Mouse (Mus musculus) liver, embryonic 14.5 days (tissue): Measurements from ENCODE around the gene Sf3a1. TPM values are rescaled to one million over a fixed set of nuclear protein-coding genes. Genes with fewer than 3 reads are reported as not detected.

Experiments
- ATAC-seq: fragments of 200-750 bp; cut with Nextera tagmentation; 2 replicates; pipeline ENCODE4 v1.8.0; 2017; ENCODE audit warnings: moderate number of reproducible peaks, mild to moderate bottlenecking, moderate library complexity; ENCODE audit not compliant: insufficient read depth
- DNase-seq, 3 experiments: peaks; one replicate each; pipeline ENCODE4 v3.0.0-alpha.2; 2012 to 2013; ENCODE audit warnings: low read depth in 3 of 3, low spot score in 3 of 3
- H3K27ac ChIP-seq: fragments of 300-500 bp; sonication (generic); 2 replicates; pipeline ENCODE4 v1.5.1; 2014; ENCODE audit warnings: moderate library complexity, mild to moderate bottlenecking, control low read depth, inconsistent platforms
- H3K27me3 ChIP-seq: fragments of 300-500 bp; sonication (generic); 2 replicates; pipeline ENCODE4 v1.6.1; 2014; ENCODE audit warnings: mild to moderate bottlenecking, low read length, moderate library complexity; ENCODE audit not compliant: control insufficient read depth, insufficient read depth
- H3K36me3 ChIP-seq: fragments of 300-500 bp; sonication (generic); replicated peaks from 2 replicates; pipeline ENCODE4 v1.6.1; 2014; ENCODE audit warnings: low read depth; ENCODE audit not compliant: control insufficient read depth, insufficient read depth
- H3K4me1 ChIP-seq, 2 experiments: fragments of 200-500 bp in 1 of 2; fragments of 300-500 bp in 1 of 2; sonication (generic) in 1 of 2; replicated peaks; 2 replicates each; pipeline ENCODE4 v1.6.1; 2012 to 2014; ENCODE audit warnings: antibody characterized with exemption in 1 of 2, inconsistent platforms in 1 of 2, low read length in 1 of 2; ENCODE audit not compliant: control insufficient read depth in 2 of 2, insufficient read depth in 2 of 2
- H3K4me2 ChIP-seq: fragments of 300-500 bp; sonication (generic); 2 replicates; pipeline ENCODE4 v1.6.1; 2014; ENCODE audit warnings: low read depth, mild to moderate bottlenecking, control low read depth, moderate library complexity
- H3K4me3 ChIP-seq, 2 experiments: fragments of 200-500 bp in 1 of 2; fragments of 300-500 bp in 1 of 2; sonication (generic) in 1 of 2; 2 replicates each; pipeline ENCODE4 v1.5.1; 2012 to 2014; ENCODE audit warnings: low read depth in 2 of 2, low read length in 2 of 2, mild to moderate bottlenecking in 2 of 2, control low read depth in 1 of 2, inconsistent platforms in 1 of 2, moderate library complexity in 1 of 2; ENCODE audit not compliant: insufficient read depth in 1 of 2
- H3K9ac ChIP-seq: fragments of 300-500 bp; sonication (generic); replicated peaks from 2 replicates; pipeline ENCODE4 v1.6.1; 2014; ENCODE audit warnings: mild to moderate bottlenecking, control low read depth, moderate library complexity
- H3K9me3 ChIP-seq: fragments of 300-500 bp; sonication (generic); 2 replicates; pipeline ENCODE4 v1.6.1; 2016; ENCODE audit warnings: low read length, mixed read lengths; ENCODE audit not compliant: control insufficient read depth
- CTCF ChIP-seq: IDR thresholded peaks from 2 replicates; pipeline ENCODE4 v1.5.1; 2016; ENCODE audit warnings: antibody characterized with exemption, low read depth, control low read depth
- EP300 ChIP-seq: IDR thresholded peaks from 2 replicates; pipeline ENCODE4 v1.6.1; 2016; ENCODE audit warnings: antibody characterized with exemption, low read depth
- WGBS: fragments of 180-500 bp; shearing (Covaris S2); extraction: QIAGEN DNeasy Blood & Tissue Kit; methylation state at CpG from one replicate; pipeline ENCODE4 v1.1.7; 2014; ENCODE audit not compliant: insufficient replicate concordance; 5-methylcytosine and 5-hydroxymethylcytosine counted together
- polyA plus RNA-seq, 2 experiments: library from polyadenylated mRNA; depleted of rRNA in 1 of 2; stranded (reverse) in 1 of 2; unstranded in 1 of 2; fragments of >200 nt; fragmentation: Nextera tagmentation in 1 of 2; extraction: Ambion mirVana in 1 of 2; gene quantifications; 2 replicates each; pipeline versions ENCODE4 v1.2.1 to v1.2.3; 2012 to 2014

Sf3a1 gene
- polyA plus RNA-seq, 2 experiments = 18.6 to 23.5 TPM

DNA sequence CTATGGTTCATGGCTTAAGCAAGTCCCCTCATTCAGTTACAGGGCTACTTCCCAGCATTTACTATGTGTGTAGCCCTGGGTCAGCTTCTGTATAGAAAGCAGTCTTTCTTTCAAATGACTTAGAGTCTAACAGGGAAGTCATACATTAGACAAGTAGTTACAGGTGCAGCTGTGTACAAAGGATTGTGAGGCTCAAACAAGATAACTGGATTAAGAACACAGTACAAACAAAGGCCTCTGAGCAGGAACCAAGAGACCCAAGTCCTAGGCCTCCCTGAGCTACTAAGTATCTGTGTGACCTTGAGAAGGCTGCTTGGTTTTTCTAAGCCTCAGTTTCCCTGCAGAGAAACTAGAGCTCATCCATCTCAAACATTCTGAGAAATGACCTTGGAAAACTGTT, 33.3 kb downstream of the Sf3a1 start:
- no peak overlapping the region for H3K27ac ChIP-seq
- no peak overlapping the region for H3K9ac ChIP-seq
- no peak for TF ChIP-seq EP300
- TF ChIP-seq CTCF = no peak
- H3K36me3 ChIP-seq = no peaks in the 10 kb centered on the region
- ATAC-seq (no peak), DNase-seq (no peak)
- no peak overlapping the region for H3K4me2 ChIP-seq
- peaks cover 0 to 3% of the 10 kb centered on the region in 2 experiments; a peak in 1 of 4 replicates for H3K4me1 ChIP-seq
- no peaks in the 10 kb centered on the region for H3K27me3 ChIP-seq
- H3K9me3 ChIP-seq = no peaks in the 10 kb centered on the region
- no peak overlapping the region for H3K4me3 ChIP-seq

DNA sequence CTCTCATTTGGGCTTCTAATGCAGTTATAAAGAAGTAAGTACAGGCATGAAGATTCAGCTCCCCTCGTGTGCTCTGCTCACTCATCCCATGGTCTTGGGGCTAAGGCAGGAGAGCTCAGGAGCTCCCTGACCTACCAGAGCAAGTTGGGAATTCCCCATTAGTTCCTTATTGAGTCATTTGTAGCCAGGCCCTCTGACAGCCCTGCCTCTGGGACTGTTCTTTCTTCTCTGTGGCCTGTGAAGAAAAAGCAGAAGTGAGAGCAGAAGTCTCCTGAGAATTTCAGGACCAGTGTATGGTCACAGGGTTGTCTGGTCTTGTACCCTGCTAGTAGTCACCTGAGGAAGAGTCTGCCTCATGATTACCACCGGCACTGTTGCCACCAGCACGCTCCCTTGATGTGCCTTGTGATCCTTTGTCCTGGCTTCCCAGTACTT, 35.5 kb downstream of the Sf3a1 start:
- 37% methylated on average over 3 of the region's 3 CpGs for WGBS
- TF ChIP-seq EP300 (no peak), CTCF (no peak)
- H3K27me3 ChIP-seq = no peaks in the 10 kb centered on the region
- H3K4me1 ChIP-seq = peaks cover 0 to 3% of the 10 kb centered on the region in 2 experiments; a peak in 1 of 4 replicates
- ATAC-seq = no peak
- H3K36me3 ChIP-seq = no peaks in the 10 kb centered on the region
- H3K9ac ChIP-seq = no peak overlapping the region
- no peaks in the 10 kb centered on the region for H3K9me3 ChIP-seq
- no peak overlapping the region for H3K27ac ChIP-seq
- DNase-seq = no peak
- H3K4me3 ChIP-seq = no peak overlapping the region
- H3K4me2 ChIP-seq = no peak overlapping the region

DNA sequence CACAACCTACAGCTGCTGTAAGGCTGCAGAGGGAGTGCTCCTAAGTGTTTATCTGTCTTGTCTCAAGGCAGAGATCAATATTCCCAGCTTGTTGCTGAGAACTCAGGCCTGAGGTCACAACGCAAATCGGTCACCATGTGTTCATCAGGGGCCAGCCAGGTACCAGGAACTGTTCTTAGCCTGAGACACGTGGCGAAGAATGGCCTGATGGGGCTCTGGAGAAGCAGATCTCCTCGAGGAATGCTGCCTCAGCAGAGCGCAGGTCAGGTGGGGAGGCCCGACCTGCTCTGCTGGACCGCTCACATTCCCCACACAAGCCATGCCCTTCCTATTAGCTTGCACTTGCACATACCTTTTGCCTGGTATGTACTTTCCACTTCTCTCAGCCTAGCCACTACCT, 36.5 kb downstream of the Sf3a1 start:
- Histone ChIP-seq H3K27ac (no peak overlapping the region), H3K9ac (no peak overlapping the region), H3K4me3 (no peak overlapping the region), H3K36me3 (no peaks in the 10 kb centered on the region), H3K27me3 (no peaks in the 10 kb centered on the region), H3K4me2 (no peak overlapping the region), H3K4me1 (no peaks in the 10 kb centered on the region), H3K9me3 (no peaks in the 10 kb centered on the region)
- 72% methylated on average over 8 of the region's 8 CpGs for WGBS
- ATAC-seq (no peak), DNase-seq (no peak)
- TF ChIP-seq CTCF (no peak), EP300 (no peak)

DNA sequence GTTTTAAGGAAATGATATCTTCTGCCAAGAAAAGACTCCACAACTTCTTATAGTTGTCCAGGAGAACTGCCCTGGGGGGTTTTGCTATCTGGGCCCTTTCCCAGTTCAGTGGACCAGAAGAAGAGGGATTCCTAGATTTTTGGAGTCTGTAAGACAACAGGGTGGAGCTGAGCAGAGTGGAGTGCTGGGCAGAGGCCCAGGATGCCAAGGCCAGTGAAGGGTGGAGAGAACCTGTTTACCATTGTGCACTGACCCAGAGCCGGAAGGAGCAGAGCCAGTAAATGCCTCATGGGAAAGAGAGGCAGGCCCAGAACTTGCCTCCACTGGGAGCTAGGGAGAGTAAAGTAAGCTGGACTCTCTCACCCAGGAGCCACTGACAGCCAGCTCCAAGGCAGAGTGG, 37.5 kb downstream of the Sf3a1 start:
- WGBS = 77% methylated on average over 1 of the region's 1 CpGs
- DNase-seq = no peak
- Histone ChIP-seq H3K36me3 (no peaks in the 10 kb centered on the region), H3K4me3 (no peak overlapping the region), H3K27ac (no peak overlapping the region), H3K9me3 (no peaks in the 10 kb centered on the region), H3K27me3 (no peaks in the 10 kb centered on the region), H3K4me2 (no peak overlapping the region), H3K9ac (no peak overlapping the region), H3K4me1 (no peaks in the 10 kb centered on the region)
- no peak for ATAC-seq
- no peak for TF ChIP-seq EP300
- no peak for TF ChIP-seq CTCF

DNA sequence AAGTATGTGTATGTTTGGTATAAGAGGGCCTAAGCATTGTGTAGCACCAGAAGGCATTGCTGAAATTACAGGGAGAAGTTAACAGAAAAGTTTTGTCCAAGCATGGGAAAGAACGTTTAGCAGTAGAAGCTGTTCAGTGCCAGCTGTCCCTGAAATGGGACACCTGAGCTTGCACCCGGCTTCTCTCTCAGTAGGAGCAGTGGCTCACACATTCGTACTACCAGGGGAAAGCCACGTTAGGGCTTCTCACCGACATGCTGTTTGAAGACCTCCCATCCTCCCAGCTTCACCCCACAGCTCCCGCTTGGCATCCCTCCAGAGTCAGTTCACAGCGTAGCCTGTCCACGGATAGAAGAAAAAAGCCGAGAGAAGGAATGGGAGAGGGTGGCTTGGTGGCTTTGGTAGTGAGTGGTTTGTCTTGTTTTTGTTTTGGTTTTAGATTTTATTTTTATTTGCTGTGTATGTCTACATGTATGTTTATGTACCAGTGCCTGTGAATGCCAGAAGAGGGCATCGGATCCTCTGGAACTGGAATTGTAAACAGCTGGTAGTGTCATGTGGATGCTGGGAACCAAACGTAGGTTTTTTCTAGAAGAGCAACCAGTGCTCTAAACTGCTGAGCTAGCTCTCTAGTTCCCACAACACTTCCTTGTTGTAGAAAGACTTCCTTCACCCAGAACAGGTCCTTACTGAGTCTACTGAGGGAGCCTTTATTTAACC, 42.0 kb downstream of the Sf3a1 start:
- TF ChIP-seq EP300 (no peak), CTCF (no peak)
- H3K27ac ChIP-seq = no peak overlapping the region
- DNase-seq (no peak), ATAC-seq (no peak)
- H3K9me3 ChIP-seq = no peaks in the 10 kb centered on the region
- no peaks in the 10 kb centered on the region for H3K27me3 ChIP-seq
- H3K36me3 ChIP-seq = no peaks in the 10 kb centered on the region
- peaks cover 0 to 7% of the 10 kb centered on the region in 2 experiments; a peak in 2 of 4 replicates for H3K4me1 ChIP-seq
- H3K4me3 ChIP-seq = no peak overlapping the region
- no peak overlapping the region for H3K4me2 ChIP-seq
- WGBS = 70% methylated on average over 11 of the region's 11 CpGs
- H3K9ac ChIP-seq = no peak overlapping the region
